Mouse (Mus musculus): ENCODE data around the gene Dtd1. TPM values are rescaled to one million over a fixed set of nuclear protein-coding genes. Genes with fewer than 3 reads are reported as not detected.

Dtd1 gene
- polyA plus RNA-seq, 1 experiment from 2014 or later = 144 TPM

GRCm38 (mm10) chr2:144779263-144779662 is 179.6 kb downstream of the Dtd1 start:
- Histone ChIP-seq H3K4me3 (ENCODE audit: low read length) (no peak overlapping the region), H3K9me3 (ENCODE audit: control insufficient read depth, low read length) (no peaks in the 10 kb centered on the region), H3K36me3 (ENCODE audit: control insufficient read depth, insufficient read depth, low read length) (no peaks in the 10 kb centered on the region), H3K9ac (ENCODE audit: low read depth, low read length) (no peak overlapping the region), H3K27ac (ENCODE audit: low read depth, low read length) (no peak overlapping the region), H3K4me2 (ENCODE audit: low read length) (no peak overlapping the region), H3K4me1 (ENCODE audit: control insufficient read depth, insufficient read depth, low read depth, low read length) (no peaks in the 10 kb centered on the region), H3K27me3 (replicated peaks; ENCODE audit: control insufficient read depth, insufficient read depth, low read length) (no peaks in the 10 kb centered on the region)
- ATAC-seq = no peak
- WGBS = 83% methylated on average over 7 of the region's 7 CpGs

GRCm38 (mm10) chr2:144780731-144781130 is 181.0 kb downstream of the Dtd1 start:
- Histone ChIP-seq H3K4me2 (ENCODE audit: low read length) (no peak overlapping the region), H3K4me1 (ENCODE audit: control insufficient read depth, insufficient read depth, low read depth, low read length) (no peaks in the 10 kb centered on the region), H3K9ac (ENCODE audit: low read depth, low read length) (no peak overlapping the region), H3K27ac (ENCODE audit: low read depth, low read length) (no peak overlapping the region), H3K27me3 (replicated peaks; ENCODE audit: control insufficient read depth, insufficient read depth, low read length) (no peaks in the 10 kb centered on the region), H3K4me3 (ENCODE audit: low read length) (no peak overlapping the region), H3K36me3 (ENCODE audit: control insufficient read depth, insufficient read depth, low read length) (no peaks in the 10 kb centered on the region), H3K9me3 (ENCODE audit: control insufficient read depth, low read length) (no peaks in the 10 kb centered on the region)
- ATAC-seq = no peak
- 59% methylated on average over 5 of the region's 5 CpGs for WGBS

- Histone ChIP-seq H3K27me3 (replicated peaks; ENCODE audit: control insufficient read depth, insufficient read depth, low read length) (no peaks in the 10 kb centered on the region), H3K9ac (ENCODE audit: low read depth, low read length) (no peak overlapping the region), H3K4me3 (ENCODE audit: low read length) (no peak overlapping the region), H3K4me1 (ENCODE audit: control insufficient read depth, insufficient read depth, low read depth, low read length) (no peaks in the 10 kb centered on the region), H3K9me3 (ENCODE audit: control insufficient read depth, low read length) (no peaks in the 10 kb centered on the region), H3K36me3 (ENCODE audit: control insufficient read depth, insufficient read depth, low read length) (no peaks in the 10 kb centered on the region), H3K27ac (ENCODE audit: low read depth, low read length) (no peak overlapping the region), H3K4me2 (ENCODE audit: low read length) (no peak overlapping the region)
- ATAC-seq = no peak
- WGBS = 63% methylated on average over 3 of the region's 3 CpGs
These were observed 182.2 kb downstream of the Dtd1 start for GRCm38 (mm10) chr2:144781871-144782270.

GRCm38 (mm10) chr2:144782481-144782880 is 182.8 kb downstream of the Dtd1 start:
- Histone ChIP-seq H3K36me3 (ENCODE audit: control insufficient read depth, insufficient read depth, low read length) (no peaks in the 10 kb centered on the region), H3K27ac (ENCODE audit: low read depth, low read length) (no peak overlapping the region), H3K27me3 (replicated peaks; ENCODE audit: control insufficient read depth, insufficient read depth, low read length) (no peaks in the 10 kb centered on the region), H3K4me3 (ENCODE audit: low read length) (no peak overlapping the region), H3K4me1 (ENCODE audit: control insufficient read depth, insufficient read depth, low read depth, low read length) (no peaks in the 10 kb centered on the region), H3K4me2 (ENCODE audit: low read length) (no peak overlapping the region), H3K9ac (ENCODE audit: low read depth, low read length) (no peak overlapping the region), H3K9me3 (ENCODE audit: control insufficient read depth, low read length) (no peaks in the 10 kb centered on the region)
- 74% methylated on average over 4 of the region's 4 CpGs for WGBS
- ATAC-seq = no peak

DNA sequence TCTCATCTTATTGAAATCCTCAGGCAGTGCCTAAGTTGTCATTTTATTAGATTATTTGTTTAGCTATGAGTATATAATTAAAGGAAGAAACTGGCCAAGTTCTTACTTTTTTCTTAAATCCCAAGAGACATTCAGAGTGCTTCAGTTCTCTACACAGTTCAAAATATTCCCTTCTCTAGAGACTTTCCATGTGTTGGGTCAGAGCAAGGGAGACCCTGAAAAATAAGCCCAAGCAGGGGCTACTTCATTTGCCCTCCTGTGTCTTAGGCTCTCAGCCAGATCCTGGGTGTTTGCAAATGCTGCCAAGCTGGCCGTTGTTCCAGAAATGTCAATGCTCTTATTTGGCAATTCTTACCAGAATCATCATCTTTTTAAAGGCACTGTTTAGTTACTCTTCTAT is 183.5 kb downstream of the Dtd1 start:
- no peak for ATAC-seq
- no peaks in the 10 kb centered on the region for H3K36me3 ChIP-seq (ENCODE audit: control insufficient read depth, insufficient read depth, low read length)
- no peaks in the 10 kb centered on the region for H3K4me1 ChIP-seq (ENCODE audit: control insufficient read depth, insufficient read depth, low read depth, low read length)
- H3K9ac ChIP-seq (ENCODE audit: low read depth, low read length) = no peak overlapping the region
- 76% methylated on average over 1 of the region's 1 CpGs for WGBS
- no peaks in the 10 kb centered on the region for H3K27me3 ChIP-seq (replicated peaks; ENCODE audit: control insufficient read depth, insufficient read depth, low read length)
- H3K4me2 ChIP-seq (ENCODE audit: low read length) = no peak overlapping the region
- H3K4me3 ChIP-seq (ENCODE audit: low read length) = no peak overlapping the region
- no peak overlapping the region for H3K27ac ChIP-seq (ENCODE audit: low read depth, low read length)
- H3K9me3 ChIP-seq (ENCODE audit: control insufficient read depth, low read length) = no peaks in the 10 kb centered on the region

- Histone ChIP-seq H3K4me3 (ENCODE audit: low read length) (no peak overlapping the region), H3K27me3 (replicated peaks; ENCODE audit: control insufficient read depth, insufficient read depth, low read length) (no peaks in the 10 kb centered on the region), H3K9me3 (ENCODE audit: control insufficient read depth, low read length) (no peaks in the 10 kb centered on the region), H3K9ac (ENCODE audit: low read depth, low read length) (no peak overlapping the region), H3K36me3 (ENCODE audit: control insufficient read depth, insufficient read depth, low read length) (no peaks in the 10 kb centered on the region), H3K27ac (ENCODE audit: low read depth, low read length) (no peak overlapping the region), H3K4me1 (ENCODE audit: control insufficient read depth, insufficient read depth, low read depth, low read length) (no peaks in the 10 kb centered on the region), H3K4me2 (ENCODE audit: low read length) (no peak overlapping the region)
- ATAC-seq = no peak
- 92% methylated on average over 6 of the region's 6 CpGs for WGBS
These were observed 184.1 kb downstream of the Dtd1 start for GRCm38 (mm10) chr2:144783831-144784230.

DNA sequence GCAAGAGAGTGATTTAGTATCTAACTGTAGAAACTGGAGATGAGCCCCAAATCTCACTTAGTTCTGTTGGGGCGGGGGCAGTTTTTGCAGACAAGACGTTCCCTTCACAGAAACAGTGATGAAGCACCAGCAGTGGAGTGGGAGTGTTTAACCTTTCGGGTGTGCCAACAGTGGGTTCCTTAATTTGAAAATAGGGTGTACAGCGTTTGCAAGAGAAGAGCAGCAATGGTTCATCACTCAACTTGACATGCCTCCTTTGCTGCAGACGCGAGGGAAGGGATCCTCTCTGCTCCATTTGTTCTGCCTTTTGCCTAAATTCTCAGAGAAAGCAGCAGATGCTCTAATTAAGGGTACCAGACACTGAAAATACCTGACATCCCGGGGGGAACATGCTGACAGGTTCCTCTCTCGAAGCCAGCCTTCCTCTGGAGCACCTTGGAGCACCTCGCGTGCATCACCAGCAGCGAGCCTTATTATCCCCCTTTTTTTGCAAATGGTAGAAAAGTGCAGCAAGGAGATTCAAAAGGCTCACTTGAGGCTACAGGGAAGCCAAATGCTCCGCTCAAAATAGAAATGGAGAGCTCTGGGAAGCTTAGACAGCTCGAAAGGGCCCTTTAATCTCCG is 192.1 kb downstream of the Dtd1 start:
- no peaks in the 10 kb centered on the region for H3K36me3 ChIP-seq (ENCODE audit: control insufficient read depth, insufficient read depth, low read length)
- ATAC-seq = 0 out of 2 replicates have a peak, but pooled peaks have one; percentile 20
- no peaks in the 10 kb centered on the region for H3K27me3 ChIP-seq (replicated peaks; ENCODE audit: control insufficient read depth, insufficient read depth, low read length)
- no peak overlapping the region for H3K27ac ChIP-seq (ENCODE audit: low read depth, low read length)
- no peak overlapping the region for H3K4me3 ChIP-seq (ENCODE audit: low read length)
- H3K9me3 ChIP-seq (ENCODE audit: control insufficient read depth, low read length) = no peaks in the 10 kb centered on the region
- H3K9ac ChIP-seq (ENCODE audit: low read depth, low read length) = no peak overlapping the region
- H3K4me1 ChIP-seq (ENCODE audit: control insufficient read depth, insufficient read depth, low read depth, low read length) = no peaks in the 10 kb centered on the region
- 61% methylated on average over 14 of the region's 14 CpGs for whole genome bisulfite sequencing
- no peak overlapping the region for H3K4me2 ChIP-seq (ENCODE audit: low read length)

- no peak for ATAC-seq
- no peak overlapping the region for H3K4me2 ChIP-seq (ENCODE audit: low read length)
- 75% methylated on average over 8 of the region's 8 CpGs for WGBS
- H3K27me3 ChIP-seq (replicated peaks; ENCODE audit: control insufficient read depth, insufficient read depth, low read length) = no peaks in the 10 kb centered on the region
- H3K9me3 ChIP-seq (ENCODE audit: control insufficient read depth, low read length) = no peaks in the 10 kb centered on the region
- H3K27ac ChIP-seq (ENCODE audit: low read depth, low read length) = no peak overlapping the region
- no peak overlapping the region for H3K9ac ChIP-seq (ENCODE audit: low read depth, low read length)
- no peaks in the 10 kb centered on the region for H3K36me3 ChIP-seq (ENCODE audit: control insufficient read depth, insufficient read depth, low read length)
- no peaks in the 10 kb centered on the region for H3K4me1 ChIP-seq (ENCODE audit: control insufficient read depth, insufficient read depth, low read depth, low read length)
- H3K4me3 ChIP-seq (ENCODE audit: low read length) = no peak overlapping the region
These were observed 197.8 kb downstream of the Dtd1 start for GRCm38 (mm10) chr2:144797515-144797914.

DNA sequence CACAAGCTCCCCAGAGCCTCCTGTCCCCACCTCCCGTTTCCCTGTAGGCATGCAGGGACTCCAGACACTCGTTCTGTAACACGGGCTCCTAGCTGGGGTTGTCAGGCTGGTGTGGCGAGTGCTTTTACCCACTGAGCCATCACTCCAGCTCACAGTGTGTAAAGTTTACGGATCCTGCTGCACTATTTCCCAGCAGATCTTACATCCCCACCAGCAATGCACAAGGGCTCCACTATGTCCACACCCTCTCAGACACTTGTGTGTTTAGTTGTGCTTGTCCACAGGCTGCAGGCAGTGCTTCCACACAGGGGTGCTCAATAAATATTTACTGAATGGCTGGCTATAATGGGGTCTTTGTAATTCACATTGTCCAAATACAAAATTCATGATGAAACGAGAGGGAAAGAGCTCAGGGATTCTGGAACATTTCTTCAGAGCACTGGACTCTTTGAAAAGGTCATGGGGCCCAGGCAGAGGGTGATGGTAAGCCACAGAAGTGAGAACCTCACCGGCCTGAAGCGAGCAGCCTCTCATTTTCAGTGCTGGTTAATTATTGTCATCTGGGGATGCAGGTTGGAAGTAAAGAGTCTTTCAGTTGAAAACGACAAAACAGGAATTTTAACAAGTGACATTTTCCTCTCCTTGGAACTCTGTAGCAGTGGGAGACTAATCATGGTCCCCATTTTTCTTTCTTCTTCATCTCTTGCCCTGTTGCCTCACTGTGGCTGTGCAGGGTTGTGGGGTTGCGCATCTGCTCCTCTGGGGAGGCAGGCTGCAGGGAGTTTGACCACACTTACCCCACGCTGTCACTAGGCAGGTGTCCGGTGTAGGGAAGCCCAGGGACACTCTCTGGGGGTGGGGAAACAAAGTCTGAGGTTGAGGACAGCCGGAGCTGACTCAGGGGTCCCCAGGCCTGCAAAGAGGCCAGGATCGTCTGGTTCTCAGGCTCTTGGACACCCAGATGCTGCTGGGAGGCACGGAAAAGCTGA is 208.4 kb downstream of the Dtd1 start:
- H3K36me3 ChIP-seq (ENCODE audit: control insufficient read depth, insufficient read depth, low read length) = no peaks in the 10 kb centered on the region
- H3K4me1 ChIP-seq (ENCODE audit: control insufficient read depth, insufficient read depth, low read depth, low read length) = no peaks in the 10 kb centered on the region
- H3K4me2 ChIP-seq (ENCODE audit: low read length) = no peak overlapping the region
- H3K4me3 ChIP-seq (ENCODE audit: low read length) = no peak overlapping the region
- H3K27me3 ChIP-seq (replicated peaks; ENCODE audit: control insufficient read depth, insufficient read depth, low read length) = no peaks in the 10 kb centered on the region
- no peak for ATAC-seq
- 62% methylated on average over 15 of the region's 15 CpGs for WGBS
- H3K27ac ChIP-seq (ENCODE audit: low read depth, low read length) = no peak overlapping the region
- no peak overlapping the region for H3K9ac ChIP-seq (ENCODE audit: low read depth, low read length)
- no peaks in the 10 kb centered on the region for H3K9me3 ChIP-seq (ENCODE audit: control insufficient read depth, low read length)
